Mouse (Mus musculus) hindbrain, embryonic 15.5 days (tissue): Measurements from ENCODE around the gene Pzp. TPM values are rescaled to one million over a fixed set of nuclear protein-coding genes. Genes with fewer than 3 reads are reported as not detected.

ENCODE experiments used
- ATAC-seq: fragments of 200-750 bp; cut with Nextera tagmentation; 2 replicates; pipeline ENCODE4 v1.8.0; 2017; ENCODE audit warnings: low read depth, moderate number of reproducible peaks, moderate TSS enrichment; ENCODE audit not compliant: low FRiP score
- H3K27ac ChIP-seq: fragments of 300-500 bp; sonication (generic); replicated peaks from 2 replicates; pipeline ENCODE4 v1.5.1; 2015; ENCODE audit warnings: mild to moderate bottlenecking, inconsistent platforms
- H3K27me3 ChIP-seq: fragments of 300-500 bp; sonication (generic); 2 replicates; pipeline ENCODE4 v1.6.1; 2015; ENCODE audit warnings: control low read depth, inconsistent platforms
- H3K36me3 ChIP-seq: fragments of 300-500 bp; sonication (generic); 2 replicates; pipeline ENCODE4 v1.6.1; 2015; ENCODE audit warnings: control low read depth, inconsistent platforms
- H3K4me1 ChIP-seq: fragments of 300-500 bp; sonication (generic); replicated peaks from 2 replicates; pipeline ENCODE4 v1.6.1; 2015; ENCODE audit warnings: control low read depth, inconsistent platforms
- H3K4me2 ChIP-seq: fragments of 300-500 bp; sonication (generic); 2 replicates; pipeline ENCODE4 v1.6.1; 2015; ENCODE audit warnings: moderate library complexity, mild to moderate bottlenecking, inconsistent platforms
- H3K4me3 ChIP-seq: fragments of 300-500 bp; sonication (generic); 2 replicates; pipeline ENCODE4 v1.5.1; 2015; ENCODE audit warnings: mild to moderate bottlenecking, inconsistent platforms
- H3K9ac ChIP-seq: fragments of 300-500 bp; sonication (generic); 2 replicates; pipeline ENCODE4 v1.6.1; 2015; ENCODE audit warnings: inconsistent platforms
- H3K9me3 ChIP-seq: fragments of 300-500 bp; sonication (generic); 2 replicates; pipeline ENCODE4 v1.6.1; 2016; ENCODE audit warnings: control low read depth, inconsistent platforms
- WGBS: fragments of 180-500 bp; shearing (Covaris S2); methylation state at CpG from one replicate; pipeline ENCODE4 v1.1.7; 2015; 5-methylcytosine and 5-hydroxymethylcytosine counted together
- polyA plus RNA-seq: library from polyadenylated mRNA; unstranded; fragments of >200 nt; fragmentation: Nextera tagmentation; extraction: Ambion mirVana; gene quantifications from 2 replicates; pipeline ENCODE4 v1.2.1, GENCODE M21; 2015

The Pzp gene
- polyA plus RNA-seq, 1 experiment from 2014 or later: 0.48 TPM

DNA sequence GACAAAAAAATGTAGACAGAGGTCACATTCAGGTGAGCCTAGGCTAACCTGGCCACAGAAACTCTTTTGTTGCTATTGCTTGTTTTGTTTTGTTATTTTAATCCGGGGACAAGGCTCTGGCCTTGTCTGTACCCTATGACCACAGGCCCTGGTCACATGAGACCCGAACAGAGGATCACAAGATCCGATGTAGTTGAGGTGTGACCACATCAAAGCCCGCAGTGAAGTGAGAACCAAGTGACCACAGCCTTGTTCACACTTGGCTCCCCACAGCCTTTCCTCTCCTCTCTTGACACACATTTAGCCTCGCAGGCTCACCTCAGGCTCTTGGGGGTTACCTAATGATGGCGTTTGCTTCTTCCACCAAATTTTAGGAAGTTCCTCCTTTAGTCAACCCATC, 52.4 kb downstream of the Pzp start:
- H3K27ac ChIP-seq: no peak overlapping the region

GRCm38 (mm10) chr6:128469451-128469850, 57.1 kb downstream of the Pzp start:
- Histone ChIP-seq H3K27me3 (0 out of 2 replicates have a peak, but pooled peaks cover 2% of the 10 kb centered on the region), H3K4me1 (no peaks in the 10 kb centered on the region), H3K27ac (no peak overlapping the region), H3K36me3 (no peaks in the 10 kb centered on the region), H3K4me3 (no peak overlapping the region), H3K9ac (no peak overlapping the region), H3K4me2 (no peak overlapping the region), H3K9me3 (no peaks in the 10 kb centered on the region)
- 9% methylated on average over 12 of the region's 12 CpGs for WGBS
- ATAC-seq: no peak

More for the DNA sequence above, 52.4 kb downstream of the Pzp start:
- H3K9me3 ChIP-seq: no peaks in the 10 kb centered on the region
- H3K36me3 ChIP-seq: no peaks in the 10 kb centered on the region
- no peak for ATAC-seq
- WGBS: 94% methylated on average over 6 of the region's 6 CpGs
- H3K4me1 ChIP-seq: no peaks in the 10 kb centered on the region
- 0 out of 2 replicates have a peak, but pooled peaks cover 2% of the 10 kb centered on the region for H3K27me3 ChIP-seq
- H3K4me3 ChIP-seq: no peak overlapping the region
- H3K9ac ChIP-seq: no peak overlapping the region
- no peak overlapping the region for H3K4me2 ChIP-seq

DNA sequence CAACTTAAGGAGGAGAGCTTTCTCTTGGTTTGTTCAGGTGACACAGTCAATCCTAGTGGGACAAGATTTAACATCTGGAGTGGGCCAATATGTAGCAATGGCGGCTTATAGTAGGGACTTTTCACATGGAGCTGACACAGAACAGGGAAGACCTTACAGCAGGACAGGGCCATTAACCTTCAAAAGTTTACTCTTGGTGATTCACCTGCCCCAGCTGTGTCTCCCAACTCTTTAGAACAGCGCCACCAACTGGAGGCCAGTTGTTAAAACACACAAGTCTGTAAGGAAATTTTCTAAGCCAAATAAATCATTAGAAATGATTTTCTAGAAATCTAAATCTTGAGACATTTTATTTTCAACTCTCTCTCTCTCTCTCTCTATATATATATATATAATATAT, 59.2 kb downstream of the Pzp start:
- H3K9ac ChIP-seq: no peak overlapping the region
- H3K4me2 ChIP-seq: no peak overlapping the region
- no peak overlapping the region for H3K27ac ChIP-seq
- no peaks in the 10 kb centered on the region for H3K4me1 ChIP-seq
- 0 out of 2 replicates have a peak, but pooled peaks cover 2% of the 10 kb centered on the region for H3K27me3 ChIP-seq
- H3K9me3 ChIP-seq: no peaks in the 10 kb centered on the region
- WGBS: 45% methylated on average over 2 of the region's 2 CpGs
- no peak for ATAC-seq
- H3K4me3 ChIP-seq: no peak overlapping the region
- no peaks in the 10 kb centered on the region for H3K36me3 ChIP-seq

DNA sequence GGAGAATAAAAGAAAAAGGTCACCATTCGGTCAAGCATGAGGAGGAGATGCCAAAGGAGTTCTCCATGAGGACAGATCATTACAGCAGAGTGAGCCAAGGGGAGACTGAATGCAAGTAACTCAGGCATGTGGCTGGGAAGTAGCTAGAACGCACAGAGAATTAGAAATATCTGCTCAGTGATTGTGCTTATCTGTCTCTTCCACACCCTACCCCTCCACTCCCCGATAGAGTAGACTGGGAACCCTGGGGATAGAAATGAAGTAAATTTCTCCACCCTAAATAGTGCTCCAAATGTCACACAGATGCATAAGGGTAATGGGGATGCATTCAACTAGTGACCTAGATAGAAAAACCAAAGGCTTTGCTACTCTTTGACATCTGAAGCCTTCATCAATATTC, 60.0 kb downstream of the Pzp start:
- H3K9ac ChIP-seq: no peak overlapping the region
- no peaks in the 10 kb centered on the region for H3K9me3 ChIP-seq
- H3K27me3 ChIP-seq: 0 out of 2 replicates have a peak, but pooled peaks cover 2% of the 10 kb centered on the region
- no peaks in the 10 kb centered on the region for H3K4me1 ChIP-seq
- H3K36me3 ChIP-seq: no peaks in the 10 kb centered on the region
- H3K4me3 ChIP-seq: no peak overlapping the region
- no peak for ATAC-seq
- H3K27ac ChIP-seq: no peak overlapping the region
- WGBS: 57% methylated on average over 3 of the region's 3 CpGs
- H3K4me2 ChIP-seq: no peak overlapping the region

- no peak for ATAC-seq
- 45% methylated on average over 6 of the region's 7 CpGs for WGBS
- Histone ChIP-seq H3K9me3 (no peaks in the 10 kb centered on the region), H3K4me1 (no peaks in the 10 kb centered on the region), H3K4me2 (no peak overlapping the region), H3K4me3 (no peak overlapping the region), H3K27me3 (0 out of 2 replicates have a peak, but pooled peaks cover 2% of the 10 kb centered on the region), H3K36me3 (no peaks in the 10 kb centered on the region), H3K9ac (no peak overlapping the region), H3K27ac (no peak overlapping the region)
These were observed 60.5 kb downstream of the Pzp start for GRCm38 (mm10) chr6:128466043-128466442.

DNA sequence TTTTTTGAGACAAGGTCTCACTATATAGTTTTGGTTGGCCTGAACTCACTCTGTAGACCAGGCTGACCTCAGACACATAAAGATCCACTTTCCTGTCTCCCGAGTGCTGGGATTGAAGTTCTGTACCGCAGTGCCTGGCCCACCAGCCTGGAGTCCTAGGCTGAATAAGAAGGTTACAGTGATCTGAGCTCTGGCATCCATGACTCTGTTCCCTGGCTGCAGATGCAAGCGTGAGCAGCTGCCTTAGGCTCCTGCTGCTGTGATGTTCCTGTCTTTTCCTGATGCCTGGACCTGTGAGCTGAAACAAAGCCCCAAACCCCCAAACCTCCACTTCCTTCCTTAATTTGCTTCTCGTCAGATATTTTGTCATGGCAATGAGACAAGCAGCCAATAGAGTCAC, 61.5 kb downstream of the Pzp start:
- H3K4me2 ChIP-seq: no peak overlapping the region
- no peak overlapping the region for H3K27ac ChIP-seq
- no peak overlapping the region for H3K4me3 ChIP-seq
- no peak overlapping the region for H3K9ac ChIP-seq
- H3K36me3 ChIP-seq: no peaks in the 10 kb centered on the region
- no peaks in the 10 kb centered on the region for H3K9me3 ChIP-seq
- 0 out of 2 replicates have a peak, but pooled peaks cover 2% of the 10 kb centered on the region for H3K27me3 ChIP-seq
- WGBS: 78% methylated on average over 4 of the region's 4 CpGs
- H3K4me1 ChIP-seq: no peaks in the 10 kb centered on the region
- ATAC-seq: no peak

DNA sequence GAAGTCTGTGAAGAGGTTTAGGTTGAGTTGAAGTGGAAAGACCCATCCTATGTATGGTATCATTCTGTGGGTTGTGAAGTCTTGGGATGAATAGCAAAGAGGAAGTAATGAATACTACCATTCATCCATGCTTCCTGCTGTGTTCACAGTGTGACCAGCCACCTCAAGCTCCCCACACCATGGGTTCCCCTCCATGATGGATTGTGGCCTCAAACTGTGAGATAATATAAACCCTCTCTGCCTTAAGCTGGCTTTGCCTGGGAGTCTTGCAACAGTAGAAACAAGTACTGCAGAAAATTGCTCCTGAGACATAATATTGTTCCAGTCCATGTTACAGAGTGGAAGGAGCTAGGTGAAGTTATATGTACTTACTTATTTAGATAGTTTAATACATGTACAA, 64.9 kb downstream of the Pzp start:
- no peak overlapping the region for H3K9ac ChIP-seq
- H3K9me3 ChIP-seq: no peaks in the 10 kb centered on the region
- no peaks in the 10 kb centered on the region for H3K36me3 ChIP-seq
- no peak overlapping the region for H3K4me2 ChIP-seq
- ATAC-seq: no peak
- no peaks in the 10 kb centered on the region for H3K27me3 ChIP-seq
- no peak overlapping the region for H3K4me3 ChIP-seq
- H3K27ac ChIP-seq: no peak overlapping the region
- no peaks in the 10 kb centered on the region for H3K4me1 ChIP-seq

- Histone ChIP-seq H3K36me3 (no peaks in the 10 kb centered on the region), H3K27me3 (no peaks in the 10 kb centered on the region), H3K9me3 (no peaks in the 10 kb centered on the region), H3K4me2 (no peak overlapping the region), H3K4me3 (no peak overlapping the region), H3K9ac (no peak overlapping the region), H3K4me1 (no peaks in the 10 kb centered on the region), H3K27ac (no peak overlapping the region)
- WGBS: 78% methylated on average over 14 of the region's 14 CpGs
- ATAC-seq: no peak
These were observed 65.6 kb downstream of the Pzp start for GRCm38 (mm10) chr6:128460729-128461503.

GRCm38 (mm10) chr6:128460321-128460720, 66.2 kb downstream of the Pzp start:
- ATAC-seq: no peak
- H3K27ac ChIP-seq: no peak overlapping the region
- WGBS: 37% methylated on average over 2 of the region's 2 CpGs
- no peaks in the 10 kb centered on the region for H3K36me3 ChIP-seq
- no peak overlapping the region for H3K4me2 ChIP-seq
- no peaks in the 10 kb centered on the region for H3K4me1 ChIP-seq
- no peaks in the 10 kb centered on the region for H3K9me3 ChIP-seq
- no peak overlapping the region for H3K9ac ChIP-seq
- H3K4me3 ChIP-seq: no peak overlapping the region
- no peaks in the 10 kb centered on the region for H3K27me3 ChIP-seq

- Histone ChIP-seq H3K4me2 (no peak overlapping the region), H3K4me1 (no peaks in the 10 kb centered on the region), H3K9ac (no peak overlapping the region), H3K27me3 (no peaks in the 10 kb centered on the region), H3K36me3 (no peaks in the 10 kb centered on the region), H3K27ac (no peak overlapping the region), H3K9me3 (no peaks in the 10 kb centered on the region), H3K4me3 (no peak overlapping the region)
- no peak for ATAC-seq
- 82% methylated on average over 5 of the region's 5 CpGs for WGBS
These were observed 69.3 kb downstream of the Pzp start for GRCm38 (mm10) chr6:128457186-128457585.

- no peak overlapping the region for H3K27ac ChIP-seq
- H3K36me3 ChIP-seq: no peaks in the 10 kb centered on the region
- 84% methylated on average over 12 of the region's 12 CpGs for WGBS
- no peak overlapping the region for H3K9ac ChIP-seq
- H3K27me3 ChIP-seq: no peaks in the 10 kb centered on the region
- no peak overlapping the region for H3K4me3 ChIP-seq
- no peaks in the 10 kb centered on the region for H3K4me1 ChIP-seq
- H3K9me3 ChIP-seq: no peaks in the 10 kb centered on the region
- no peak overlapping the region for H3K4me2 ChIP-seq
- ATAC-seq: no peak
These were observed 70.5 kb downstream of the Pzp start for GRCm38 (mm10) chr6:128455835-128456605.

- no peaks in the 10 kb centered on the region for H3K27me3 ChIP-seq
- H3K9ac ChIP-seq: no peak overlapping the region
- H3K9me3 ChIP-seq: no peaks in the 10 kb centered on the region
- H3K36me3 ChIP-seq: no peaks in the 10 kb centered on the region
- 95% methylated on average over 5 of the region's 5 CpGs for whole genome bisulfite sequencing
- no peak for ATAC-seq
- no peak overlapping the region for H3K4me2 ChIP-seq
- no peak overlapping the region for H3K27ac ChIP-seq
- no peak overlapping the region for H3K4me3 ChIP-seq
- H3K4me1 ChIP-seq: peaks cover 6% of the 10 kb centered on the region
These were observed 79.5 kb downstream of the Pzp start for GRCm38 (mm10) chr6:128447063-128447462.
